Mouse (Mus musculus) C2C12 (cell line): ENCODE measurements around the gene Tiam1.

ENCODE experiments used
- CTCF ChIP-seq: IDR thresholded peaks from one replicate; pipeline ENCODE4 v1.5.1; 2011; ENCODE audit not compliant: control insufficient read depth, insufficient read depth, insufficient read length
- MAX ChIP-seq: IDR thresholded peaks from one replicate; pipeline ENCODE4 v1.6.1; 2011; ENCODE audit warnings: mild to moderate bottlenecking, control low read depth

GRCm38 (mm10) chr16:90145244-90145643 is 1.7 kb upstream of the Tiam1 start:
- TF ChIP-seq CTCF (no peak), MAX (no peak)
